ENCODE assay signal across 17 mouse cellular contexts in the genomic region with DNA sequence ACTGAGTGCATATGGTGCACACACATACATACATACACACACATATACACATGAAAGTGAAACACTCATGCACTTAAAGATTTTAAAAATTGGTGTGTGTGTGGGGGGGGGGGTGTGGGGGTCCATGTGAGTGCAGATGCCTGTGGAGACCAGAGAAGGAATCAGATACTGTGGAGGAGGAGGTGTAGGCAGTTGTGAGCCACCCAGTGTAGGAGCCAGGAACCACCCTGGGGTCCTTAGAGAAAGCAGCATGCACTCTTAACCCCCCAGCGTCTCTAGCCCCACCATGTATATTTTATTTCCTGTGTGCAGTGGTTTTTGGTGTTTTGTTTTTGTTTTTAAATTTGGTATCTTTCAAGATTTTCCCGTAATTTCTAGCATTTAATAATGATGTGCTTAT.
"Had no signal": no experiment of that assay in that cellular context is flagged by ENCODE, and none has a peak within 500 bp of the region (broad histone marks: within the 10 kb centered on the region; RNA-seq: fewer than 3 reads in every experiment).

No protein-coding gene starts in this region.

- H3K4me3 ChIP-seq: midbrain, embryonic 10.5 days; midbrain, embryonic 12.5 days; myocyte had no signal

- ATAC-seq: midbrain, embryonic 16.5 days had no signal

- H3K4me1 ChIP-seq: midbrain, embryonic 10.5 days; midbrain, embryonic 12.5 days had no signal

- DNase-seq: lung, adult 18-20 months; lung, embryonic 14.5 days; lung, postnatal 10 days; lung, postnatal 4 days; midbrain, embryonic 14.5 days; retina, postnatal 1 day; right cerebral cortex, adult 18-20 months; right cerebral cortex, postnatal 25 days; right cerebral cortex, postnatal 4 days; spleen, adult 18-20 months; thymus, adult 18-20 months; thymus, postnatal 14 days; thymus, postnatal 36 days had no signal

- H3K4me2 ChIP-seq: lung, embryonic 14.5 days; midbrain, embryonic 12.5 days had no signal

- H3K9ac ChIP-seq: lung, embryonic 14.5 days; midbrain, embryonic 12.5 days had no signal

- H3K27ac ChIP-seq: midbrain, embryonic 10.5 days; midbrain, embryonic 12.5 days had no signal

- H3K27me3 ChIP-seq: midbrain, embryonic 12.5 days had no signal

- H3K9me3 ChIP-seq: midbrain, embryonic 10.5 days; midbrain, embryonic 12.5 days had no signal
